Mouse (Mus musculus): ENCODE data around the gene Anks3.

The Anks3 gene

DNA sequence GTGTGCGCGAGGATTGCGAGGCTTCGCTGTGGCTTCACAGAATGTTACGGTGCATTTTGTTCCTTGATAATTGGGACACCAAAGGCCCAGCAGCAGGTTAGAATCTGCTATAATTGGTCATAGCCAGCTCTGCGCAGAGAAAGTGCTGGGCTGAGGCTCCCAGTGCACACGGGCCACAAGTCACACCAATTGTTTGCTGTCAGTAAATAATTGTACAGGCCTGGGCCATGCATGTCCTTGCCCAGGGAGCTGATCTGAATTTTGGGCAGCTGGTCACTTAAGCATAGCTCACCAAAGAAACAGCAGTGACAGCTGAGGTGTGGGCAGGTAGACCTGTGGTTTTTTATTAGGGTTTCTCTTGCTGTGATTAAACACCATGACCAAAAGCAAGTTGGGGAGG lies 36.0 kb downstream of the Anks3 start:
- no peak for DNase-seq (ENCODE audit: low spot score)

DNA sequence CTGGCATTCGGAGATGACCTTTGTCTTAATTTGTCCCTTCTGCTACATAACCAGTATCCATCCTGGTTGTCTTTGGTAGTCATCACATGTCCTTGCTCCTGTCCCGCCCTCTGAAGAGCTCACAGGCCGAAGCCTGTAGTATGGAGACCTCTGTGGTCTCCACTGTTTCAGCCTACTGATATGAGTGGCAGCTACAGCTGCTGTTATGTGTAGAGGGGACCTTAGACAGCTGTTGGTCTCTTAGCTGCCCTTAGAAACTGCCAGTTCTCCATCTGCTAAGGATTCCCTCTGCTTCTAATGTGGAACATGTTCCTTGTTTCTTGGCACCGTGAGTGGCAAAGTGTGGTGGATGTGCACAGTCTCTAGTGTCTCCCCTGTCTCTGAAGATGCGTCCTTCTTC lies 40.0 kb downstream of the Anks3 start:
- DNase-seq (ENCODE audit: low spot score) = no peak

DNA sequence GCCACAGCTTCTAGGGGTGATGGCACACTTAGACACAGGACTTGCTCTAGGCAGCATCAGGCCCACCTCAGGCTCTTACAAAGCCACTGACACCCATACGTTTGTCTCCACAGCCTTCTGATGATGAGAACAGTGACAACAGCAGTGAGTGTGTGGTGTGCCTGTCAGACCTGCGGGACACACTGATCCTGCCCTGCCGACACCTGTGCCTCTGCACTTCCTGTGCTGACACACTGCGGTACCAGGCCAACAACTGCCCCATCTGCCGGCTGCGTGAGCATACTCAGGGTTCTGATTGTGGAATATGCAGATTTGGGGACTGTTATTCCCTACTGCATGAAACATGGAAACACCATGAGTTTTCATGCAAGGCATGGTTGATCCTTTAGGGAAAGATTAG lies 41.5 kb downstream of the Anks3 start:
- DNase-seq (ENCODE audit: low spot score) = no peak

DNA sequence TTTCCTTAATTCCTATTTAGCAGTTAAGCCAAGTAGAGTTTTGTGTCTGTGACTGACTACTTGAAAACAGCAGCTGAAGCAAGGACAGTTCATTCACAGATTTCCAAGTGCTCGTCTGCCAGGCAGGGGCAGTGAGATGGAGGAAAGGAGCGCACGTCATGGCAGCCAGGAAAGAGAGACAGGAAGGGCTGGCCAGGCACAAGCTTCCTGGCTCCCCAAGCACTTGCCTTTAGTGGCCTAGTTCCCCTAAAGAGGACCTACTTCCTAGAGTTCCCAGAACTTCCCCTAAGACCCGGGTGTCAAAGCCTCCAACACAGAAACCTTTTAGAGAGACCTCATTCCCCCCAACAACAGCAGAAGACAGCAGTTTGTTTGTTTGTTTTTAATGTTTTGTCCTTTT lies 43.4 kb downstream of the Anks3 start:
- no peak for DNase-seq (ENCODE audit: low spot score)

DNA sequence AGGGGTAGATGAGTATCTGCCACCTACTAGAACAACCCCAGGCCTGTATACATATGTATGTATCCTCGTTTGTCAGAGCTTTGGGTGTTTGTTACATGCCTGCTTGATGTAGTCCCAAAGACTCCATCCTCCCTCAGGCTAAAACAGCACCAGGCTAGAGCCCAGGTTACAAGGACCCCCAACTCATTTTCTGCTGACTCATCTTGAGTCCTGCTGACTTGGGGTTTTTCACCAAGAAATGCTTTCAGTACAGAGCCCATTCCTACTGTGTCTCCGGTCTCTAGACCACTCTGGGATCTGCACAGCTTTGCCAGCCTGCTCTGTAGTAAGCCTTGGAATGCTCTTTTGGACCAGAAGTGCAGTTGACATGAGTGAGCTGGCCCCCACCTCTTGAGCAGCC lies 47.4 kb downstream of the Anks3 start:
- DNase-seq (ENCODE audit: low spot score) = no peak

DNA sequence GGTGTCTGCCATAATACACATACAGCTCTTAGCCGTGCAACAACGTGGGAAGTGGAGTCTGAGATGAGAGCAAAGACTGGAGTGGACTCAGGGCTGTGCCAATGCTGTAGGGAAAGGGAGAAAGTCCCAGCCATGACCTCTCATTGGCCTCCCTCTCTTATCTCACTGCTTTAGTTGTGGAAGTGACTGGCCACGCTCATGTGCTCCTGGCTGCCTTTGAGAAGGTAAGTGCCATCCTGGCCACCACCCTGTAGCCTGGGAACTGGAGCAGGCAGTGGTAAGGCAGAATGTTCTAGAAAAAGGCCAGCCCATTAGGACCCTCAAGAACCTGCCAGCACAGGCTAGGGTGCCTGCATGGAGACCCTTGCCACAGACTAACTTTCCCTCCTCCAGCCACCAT lies 48.1 kb downstream of the Anks3 start:
- DNase-seq (ENCODE audit: low spot score) = no peak

DNA sequence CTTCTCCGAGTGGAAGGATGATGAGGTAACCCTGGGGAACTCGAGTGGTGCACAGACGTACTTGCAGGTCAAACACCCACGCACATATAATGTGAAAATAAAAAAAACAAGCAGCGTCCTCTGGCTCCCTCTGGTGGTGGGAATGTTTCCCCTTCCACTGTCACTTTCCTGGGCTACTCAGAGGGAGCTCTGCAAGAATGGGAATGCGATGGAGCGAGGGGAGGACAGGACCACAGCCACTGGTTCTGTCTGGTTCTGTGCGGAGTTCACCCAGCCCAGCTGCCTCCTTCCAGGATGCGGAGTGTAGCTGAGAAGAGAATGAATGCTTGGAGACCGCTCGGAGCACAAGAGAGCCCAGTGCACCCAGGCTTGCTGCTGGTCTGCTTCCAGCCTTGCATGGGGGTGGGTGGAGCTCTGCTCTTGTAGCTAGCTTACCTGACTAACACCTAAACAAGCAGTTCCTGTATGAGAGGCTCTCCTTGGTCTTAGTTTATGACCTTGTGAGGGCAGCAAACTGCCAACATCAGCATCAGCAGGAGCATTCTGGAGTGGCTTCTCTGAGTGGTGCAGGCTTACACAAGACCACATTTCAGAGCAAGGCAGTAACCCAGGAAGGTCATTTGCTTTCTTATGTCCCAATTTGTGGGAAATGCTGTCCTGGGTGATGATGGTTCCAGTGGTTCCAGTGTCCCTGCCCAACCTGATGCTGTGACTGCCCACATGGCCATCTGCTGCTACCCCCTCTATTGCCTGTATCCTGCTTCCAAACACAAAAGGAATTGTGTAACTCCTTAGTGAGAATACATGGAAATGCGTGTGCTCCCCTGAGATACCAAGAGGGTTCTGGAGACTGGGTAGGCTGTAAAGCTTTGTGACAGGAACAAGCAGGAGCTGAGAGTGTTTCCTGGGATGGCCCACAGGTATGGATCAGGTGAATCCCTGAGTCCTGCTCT lies 49.9 kb downstream of the Anks3 start:
- peak; percentile 52 for DNase-seq (ENCODE audit: low spot score)

DNA sequence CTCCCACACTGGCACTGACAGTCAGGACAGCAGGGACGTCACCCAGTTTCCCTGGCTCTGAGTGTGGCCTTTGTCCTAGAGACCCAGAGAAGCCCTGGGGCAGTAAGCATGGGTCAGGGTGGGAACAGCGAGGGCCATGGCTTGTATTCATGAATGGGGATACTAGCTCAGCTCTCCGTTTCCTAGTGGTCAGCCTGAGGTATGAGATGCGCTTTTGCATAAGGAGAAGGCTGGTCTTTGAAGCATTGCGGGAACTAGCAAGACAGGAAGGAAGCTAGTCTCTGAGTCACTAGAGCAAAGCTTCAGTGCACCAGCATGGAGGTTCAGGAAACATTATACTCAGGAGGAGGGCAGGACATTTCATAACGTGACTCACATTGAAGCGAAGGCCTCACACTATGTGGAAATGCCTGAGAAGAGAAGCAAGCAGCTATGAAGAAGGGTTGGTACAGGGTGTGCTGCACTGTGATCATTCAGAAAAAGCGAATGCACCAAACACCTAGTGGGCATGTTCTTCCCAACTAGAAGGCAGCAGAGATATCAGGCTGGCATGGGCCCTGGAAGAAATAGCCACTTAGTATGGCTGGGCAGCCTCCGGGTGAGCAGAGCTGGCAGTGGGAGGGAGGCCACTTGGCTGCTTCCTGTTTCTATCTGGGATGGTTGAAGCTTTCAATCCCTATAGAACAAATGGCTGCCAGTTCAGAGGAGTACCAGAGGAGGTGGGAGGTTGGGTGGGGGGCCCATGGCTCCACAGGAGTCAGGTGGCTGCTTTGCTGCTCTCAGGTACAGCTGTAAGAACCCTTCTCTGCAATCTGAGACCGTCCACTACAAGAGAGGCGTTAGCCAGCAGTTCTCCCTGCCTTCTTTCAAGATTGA lies 50.9 kb downstream of the Anks3 start:
- no peak for DNase-seq (ENCODE audit: low spot score)

DNA sequence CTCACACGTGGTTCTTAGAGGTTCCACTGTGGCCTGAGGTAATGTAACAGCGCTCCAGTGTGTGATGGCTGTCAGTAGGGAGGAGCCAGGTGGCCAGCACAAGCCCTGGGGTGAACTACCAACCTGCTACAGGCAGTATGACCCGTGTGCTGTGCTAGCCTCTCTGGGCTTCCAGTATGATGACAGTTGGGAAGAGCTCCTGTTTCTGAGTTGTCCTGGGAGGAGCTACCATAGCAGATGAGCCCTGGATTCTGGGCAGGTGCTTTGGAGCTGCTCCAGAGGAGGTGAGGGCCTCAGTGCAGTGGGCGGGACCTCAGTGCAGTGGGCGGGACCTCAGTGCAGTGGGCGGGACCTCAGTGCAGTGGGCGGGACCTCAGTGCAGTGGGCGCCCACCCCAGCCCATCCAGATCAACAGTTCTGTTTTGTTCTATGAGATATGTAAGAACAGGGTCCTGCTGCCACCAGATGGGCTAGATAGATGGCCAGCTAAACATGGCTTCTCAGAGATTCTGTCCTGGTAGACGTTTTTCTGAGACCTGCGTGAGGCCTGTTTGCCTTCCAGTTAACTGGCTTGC lies 51.8 kb downstream of the Anks3 start:
- DNase-seq (ENCODE audit: low spot score) = no peak

DNA sequence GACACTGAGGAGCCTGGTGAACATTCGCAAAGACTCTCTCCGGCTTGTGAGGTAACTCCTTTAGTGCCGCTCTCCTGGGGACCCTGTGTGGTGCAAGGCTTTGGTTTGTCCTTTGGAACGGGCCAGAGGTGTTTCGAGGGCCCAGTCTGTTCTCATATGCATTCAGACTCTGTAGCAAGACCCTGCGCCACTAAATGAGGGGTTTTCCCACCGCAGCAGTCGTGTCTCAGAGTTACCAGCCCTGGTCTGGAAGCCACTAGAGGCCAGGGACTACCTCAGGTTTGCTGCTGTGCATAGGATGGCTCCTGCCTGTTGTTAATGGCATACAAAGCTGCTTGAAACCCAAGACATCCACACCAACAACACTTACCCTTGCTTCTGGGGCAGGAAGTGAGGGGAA lies 53.2 kb downstream of the Anks3 start:
- no peak for DNase-seq (ENCODE audit: low spot score)

DNA sequence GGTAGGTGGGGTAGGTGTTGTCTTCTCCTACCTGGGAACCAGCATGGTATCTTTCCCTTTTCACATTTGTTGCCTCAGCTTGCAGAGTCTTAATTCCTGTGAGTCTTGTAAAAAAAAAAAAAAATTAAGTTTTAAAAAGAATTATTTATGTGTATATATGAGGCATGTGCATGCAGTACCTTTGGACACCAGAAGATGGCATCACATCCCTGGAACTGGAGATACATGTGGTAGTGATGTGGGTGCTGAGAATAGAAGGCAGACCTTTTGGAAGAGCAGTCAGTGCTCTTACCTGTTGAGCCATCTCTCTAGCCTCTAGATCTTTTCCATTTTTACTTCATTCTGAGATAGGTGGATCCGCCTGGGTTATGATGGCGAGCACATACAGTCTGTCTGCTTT lies 54.3 kb downstream of the Anks3 start:
- no peak for DNase-seq (ENCODE audit: low spot score)

DNA sequence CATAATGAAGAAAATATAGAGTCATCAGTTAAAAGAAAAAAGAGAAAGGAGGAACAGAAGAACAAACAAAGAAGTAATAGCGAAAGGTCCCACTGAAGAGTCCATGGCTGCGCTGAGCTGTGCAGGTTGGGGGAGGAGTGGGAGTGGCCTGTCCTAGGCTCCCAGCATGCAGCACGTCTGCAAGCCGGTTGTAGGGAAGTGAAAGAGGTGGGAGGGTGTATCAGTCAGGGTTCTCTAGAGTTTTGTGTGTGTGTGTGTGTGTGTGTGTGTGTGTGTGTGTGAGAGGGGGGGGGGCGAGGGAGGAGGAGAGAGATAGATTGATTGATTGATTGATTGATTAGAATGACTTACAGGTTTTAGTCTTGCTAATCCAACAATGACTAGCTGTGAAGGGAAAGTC lies 56.0 kb downstream of the Anks3 start:
- no peak for DNase-seq (ENCODE audit: low spot score)

DNA sequence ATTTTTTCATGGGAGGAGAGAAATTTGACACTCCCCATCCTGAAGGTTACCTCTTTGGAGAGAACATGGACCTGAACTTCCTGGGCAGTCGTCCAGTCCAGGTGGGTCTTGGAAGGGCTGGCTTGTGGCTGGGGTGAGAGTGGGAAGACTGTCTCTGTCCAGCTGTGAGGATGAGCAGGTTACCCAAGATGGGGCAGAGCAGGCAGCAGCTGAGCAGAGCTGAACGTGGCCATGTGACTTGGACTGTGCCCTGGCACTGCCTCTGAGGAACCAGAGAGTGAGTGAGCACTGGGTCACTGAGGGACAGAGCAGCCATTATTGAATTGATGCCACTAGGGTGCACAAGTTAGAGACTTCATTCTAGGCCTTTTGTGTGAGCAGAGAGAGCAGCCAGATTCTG lies 56.6 kb downstream of the Anks3 start:
- no peak for DNase-seq (ENCODE audit: low spot score)

DNA sequence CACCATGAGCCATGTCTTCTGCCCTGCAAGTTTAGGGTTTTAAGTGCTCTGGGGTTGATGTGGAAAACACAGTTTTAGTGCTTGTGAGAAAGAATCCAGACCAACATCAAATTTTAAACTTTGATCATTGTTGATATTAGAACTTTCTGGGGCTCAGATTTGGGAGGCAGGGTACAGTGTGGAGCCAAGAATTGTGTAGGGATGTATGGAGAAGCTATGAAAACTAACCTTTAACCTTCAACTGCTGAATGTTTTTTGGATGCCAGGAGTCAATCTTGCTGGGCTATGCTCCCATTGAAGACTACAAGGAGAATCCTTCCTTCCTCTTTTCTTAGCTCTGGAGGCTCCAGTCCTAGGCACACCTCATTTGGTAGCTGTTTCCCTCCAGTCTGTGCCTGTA lies 57.4 kb downstream of the Anks3 start:
- DNase-seq (ENCODE audit: low spot score) = no peak

DNA sequence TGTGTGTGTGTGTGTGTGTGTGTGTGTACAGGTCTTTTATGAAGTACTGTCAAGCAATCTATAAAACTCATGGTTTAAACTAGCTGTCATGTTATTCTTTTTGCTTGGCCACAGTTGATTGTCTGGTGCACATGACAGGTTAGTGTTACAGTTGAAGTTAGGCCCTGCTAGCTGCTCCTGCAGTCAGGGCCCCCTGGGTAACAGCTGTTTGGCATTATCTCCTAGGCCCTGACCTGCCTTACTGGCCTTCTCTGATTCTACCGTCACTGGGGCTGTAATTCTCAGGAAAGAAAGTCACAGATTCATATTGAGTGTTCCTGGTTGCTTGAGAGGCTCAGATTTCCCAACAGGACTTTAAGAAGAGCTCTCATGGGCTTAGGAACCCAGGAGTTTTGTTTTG lies 58.4 kb downstream of the Anks3 start:
- DNase-seq (ENCODE audit: low spot score) = no peak

DNA sequence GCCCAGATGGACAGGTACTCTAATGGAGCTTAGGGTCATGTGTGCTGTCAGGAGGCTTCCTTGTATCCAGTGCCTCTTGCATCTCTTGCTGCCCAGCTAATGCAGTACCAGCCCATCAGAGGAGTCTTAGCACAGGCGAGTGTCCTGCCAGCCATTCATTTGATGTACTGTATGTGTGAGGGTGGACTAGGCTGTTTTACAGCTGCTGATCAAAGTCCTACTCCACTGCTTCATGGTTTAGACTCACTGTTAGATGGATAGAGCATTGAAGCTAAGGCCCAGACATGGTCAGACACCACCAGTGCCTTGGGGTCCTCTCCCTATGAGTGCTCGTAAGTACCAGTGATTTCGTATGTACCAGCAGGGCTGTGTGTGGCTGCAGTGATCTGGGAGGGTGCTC lies 59.1 kb downstream of the Anks3 start:
- DNase-seq (ENCODE audit: low spot score) = no peak

DNA sequence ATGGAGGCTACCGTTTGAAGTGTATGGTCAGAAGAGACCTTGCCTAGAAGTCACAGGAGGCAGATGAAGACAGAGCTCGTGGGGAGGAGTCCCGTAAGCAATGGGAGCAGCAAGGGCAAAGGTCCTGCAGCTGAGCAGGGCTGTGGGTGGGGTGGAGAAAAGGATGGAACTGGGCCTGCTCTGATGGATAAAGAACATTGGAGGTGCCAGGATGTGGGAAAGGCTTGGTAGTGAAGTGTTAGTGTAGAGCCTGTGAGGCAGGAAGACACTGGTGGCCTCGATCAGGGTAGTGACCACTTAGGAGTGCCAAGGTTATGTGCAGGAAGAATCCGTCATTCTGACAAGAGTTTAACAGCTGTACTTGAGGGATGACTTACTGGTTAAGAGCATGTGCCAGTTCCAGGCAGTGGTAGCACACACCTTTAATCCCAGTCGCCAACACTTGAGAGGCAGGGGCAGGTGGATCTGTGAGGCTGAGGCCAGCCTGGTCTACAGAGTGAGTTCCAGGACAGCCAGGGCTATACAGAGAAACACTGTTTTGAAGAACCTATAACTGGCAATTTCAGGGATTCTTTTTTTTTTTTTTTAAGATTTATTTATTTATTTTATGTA lies 60.4 kb downstream of the Anks3 start:
- no peak for DNase-seq (ENCODE audit: low spot score)

DNA sequence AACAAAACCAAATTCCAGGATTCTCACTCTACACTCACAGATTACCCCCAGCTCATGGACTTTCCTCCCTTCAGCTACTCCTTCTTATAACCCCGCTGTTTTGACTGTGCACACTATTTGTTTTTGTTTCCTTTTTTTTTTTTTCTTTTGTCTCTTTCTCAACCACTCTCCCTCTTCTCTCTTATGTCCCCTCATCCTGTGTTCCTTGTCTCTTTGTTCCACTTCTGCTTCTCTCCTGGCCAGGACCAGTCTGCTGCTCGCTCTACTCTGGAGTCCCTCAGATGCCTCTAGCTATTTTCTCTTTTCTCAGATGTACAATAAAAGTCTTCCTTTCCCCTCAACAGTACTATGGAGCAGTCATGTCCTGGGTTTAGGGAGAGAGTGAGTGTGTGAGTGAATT lies 61.6 kb downstream of the Anks3 start:
- DNase-seq (ENCODE audit: low spot score) = no peak

DNA sequence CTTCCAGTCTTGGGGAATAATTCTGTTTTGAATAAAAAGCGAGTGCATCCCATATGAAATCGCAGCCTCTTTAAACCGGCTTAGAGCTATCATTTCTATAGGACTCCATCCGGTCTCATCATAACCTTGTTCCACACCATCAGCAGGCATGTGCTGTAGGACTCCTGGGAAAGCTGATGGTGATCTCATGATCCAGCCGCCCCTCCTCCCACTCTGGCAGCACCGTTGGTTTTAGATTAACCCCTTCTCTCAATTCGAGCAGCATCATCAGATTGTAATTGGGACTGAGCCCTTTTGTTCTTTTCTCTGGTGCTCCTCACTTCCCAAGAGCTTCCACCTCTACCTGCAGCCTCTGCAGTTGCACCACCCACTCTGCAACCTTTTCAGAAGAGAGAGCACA lies 62.8 kb downstream of the Anks3 start:
- no peak for DNase-seq (ENCODE audit: low spot score)

DNA sequence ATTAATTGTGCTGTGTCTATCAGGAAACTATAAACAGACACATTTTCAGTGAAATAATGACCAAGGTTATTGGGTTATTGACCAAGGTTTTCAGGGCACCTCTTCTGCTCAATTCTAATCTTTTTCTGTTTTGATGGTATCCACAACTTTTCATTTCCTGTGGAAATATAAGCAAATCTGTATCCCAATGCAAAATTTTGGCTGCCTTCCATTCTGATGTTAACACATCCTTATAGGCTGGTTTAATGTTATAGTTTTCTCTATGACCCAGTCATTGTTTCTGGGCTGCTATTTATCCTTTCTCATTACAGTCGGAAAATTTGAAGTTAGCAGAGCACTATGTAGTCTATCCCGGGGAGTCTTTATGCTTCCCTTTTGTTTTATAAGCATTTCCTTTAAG lies 64.3 kb downstream of the Anks3 start:
- DNase-seq (ENCODE audit: low spot score) = no peak

DNA sequence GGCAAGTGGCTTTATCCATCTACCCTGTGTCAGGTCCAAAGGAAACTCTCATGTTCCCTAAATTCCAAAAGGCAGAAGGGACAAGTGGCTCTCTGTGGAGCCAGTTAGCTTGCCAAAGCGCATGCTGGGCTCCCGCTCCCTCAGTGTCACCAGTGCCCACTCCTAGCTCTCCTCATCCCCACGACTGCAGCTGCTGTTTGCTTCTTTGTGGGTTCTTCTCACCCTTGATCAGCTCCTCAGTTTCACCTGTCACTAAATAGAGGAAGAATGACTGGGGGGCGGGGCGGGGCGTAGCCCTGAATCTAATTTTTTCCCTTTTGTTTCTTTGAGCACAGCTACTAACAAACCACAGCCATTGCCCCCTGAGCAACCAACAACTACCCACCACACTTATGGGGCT lies 65.1 kb downstream of the Anks3 start:
- DNase-seq (ENCODE audit: low spot score) = no peak

DNA sequence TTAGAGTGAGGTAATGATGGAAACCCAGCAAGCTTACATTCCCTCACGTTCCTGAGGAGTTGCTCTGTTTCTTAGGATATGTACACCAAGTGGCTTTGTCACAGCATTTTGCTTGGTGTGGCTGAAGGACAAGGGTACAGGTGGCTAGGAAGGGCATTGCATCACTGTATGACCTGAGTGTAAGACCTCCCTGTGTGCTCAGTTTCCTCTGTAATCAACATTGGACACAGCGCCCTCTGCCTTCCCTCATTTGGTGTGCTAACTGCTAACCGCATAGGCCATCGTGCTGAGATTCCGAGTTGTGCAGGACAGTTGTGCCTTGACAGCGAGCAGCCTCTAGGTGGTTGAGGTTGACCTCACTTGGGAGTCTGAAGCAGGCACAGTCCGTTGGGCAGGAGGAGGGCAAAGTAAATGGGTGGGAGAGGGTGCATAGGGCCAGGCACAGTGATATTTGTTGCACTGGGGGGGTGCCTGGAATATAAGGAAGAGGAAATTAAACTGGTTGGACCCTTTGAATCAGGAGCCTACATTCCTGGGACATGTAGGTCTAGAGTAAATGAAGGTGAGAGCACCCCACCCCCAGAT lies 66.8 kb downstream of the Anks3 start:
- DNase-seq (ENCODE audit: low spot score) = no peak
